Mouse (Mus musculus) midbrain, embryonic 15.5 days (tissue): Measurements from ENCODE around the gene Hip1r. TPM values are rescaled to one million over a fixed set of nuclear protein-coding genes. Genes with fewer than 3 reads are reported as not detected.

Experiments used
- ATAC-seq: fragments of 200-750 bp; cut with Nextera tagmentation; replicated peaks from 2 replicates; pipeline ENCODE4 v1.8.0; 2017; ENCODE audit warnings: moderate TSS enrichment
- H3K27ac ChIP-seq: fragments of 300-500 bp; sonication (generic); 2 replicates; pipeline ENCODE4 v1.5.1; 2015; ENCODE audit warnings: mild to moderate bottlenecking, inconsistent platforms
- H3K27me3 ChIP-seq: fragments of 300-500 bp; sonication (generic); replicated peaks from 2 replicates; pipeline ENCODE4 v1.6.1; 2015; ENCODE audit warnings: inconsistent platforms
- H3K36me3 ChIP-seq: fragments of 300-500 bp; sonication (generic); replicated peaks from 2 replicates; pipeline ENCODE4 v1.6.1; 2015; ENCODE audit warnings: inconsistent platforms
- H3K4me1 ChIP-seq: fragments of 300-500 bp; sonication (generic); 2 replicates; pipeline ENCODE4 v1.6.1; 2015; ENCODE audit warnings: inconsistent platforms
- H3K4me2 ChIP-seq: fragments of 300-500 bp; sonication (generic); 2 replicates; pipeline ENCODE4 v1.6.1; 2015; ENCODE audit warnings: inconsistent platforms, mild to moderate bottlenecking, moderate library complexity
- H3K4me3 ChIP-seq: fragments of 300-500 bp; sonication (generic); 2 replicates; pipeline ENCODE4 v1.5.1; 2015; ENCODE audit warnings: mild to moderate bottlenecking, inconsistent platforms
- H3K9ac ChIP-seq: fragments of 300-500 bp; sonication (generic); 2 replicates; pipeline ENCODE4 v1.6.1; 2015; ENCODE audit warnings: mild to moderate bottlenecking, inconsistent platforms
- H3K9me3 ChIP-seq: fragments of 300-500 bp; sonication (generic); 2 replicates; pipeline ENCODE4 v1.6.1; 2016; ENCODE audit warnings: inconsistent platforms
- WGBS: fragments of 180-500 bp; shearing (Covaris S2); methylation state at CpG from one replicate; pipeline ENCODE4 v1.1.7; 2015; ENCODE audit warnings: mixed read lengths; 5-methylcytosine and 5-hydroxymethylcytosine counted together
- polyA plus RNA-seq: library from polyadenylated mRNA; unstranded; fragments of >200 nt; fragmentation: Nextera tagmentation; extraction: Ambion mirVana; gene quantifications from 2 replicates; pipeline ENCODE4 v1.2.1, GENCODE M21; 2015

Hip1r gene
- polyA plus RNA-seq, 1 experiment from 2014 or later: 30.7 TPM

GRCm38 (mm10) chr5:124024677-124025076, 51.2 kb downstream of the Hip1r start:
- no peaks in the 10 kb centered on the region for H3K27me3 ChIP-seq
- 33% methylated on average over 6 of the region's 6 CpGs for WGBS
- H3K36me3 ChIP-seq: no peaks in the 10 kb centered on the region; the same call in 1 of the 2 replicates
- H3K4me1 ChIP-seq: peaks cover 67% of the 10 kb centered on the region
- H3K9ac ChIP-seq: no peak overlapping the region
- no peaks in the 10 kb centered on the region for H3K9me3 ChIP-seq
- peak overlapping the region; percentile 2; the same call in 1 of the 2 replicates for H3K4me2 ChIP-seq
- H3K27ac ChIP-seq: peak overlapping the region; percentile 39
- ATAC-seq: no peak
- no peak overlapping the region for H3K4me3 ChIP-seq

DNA sequence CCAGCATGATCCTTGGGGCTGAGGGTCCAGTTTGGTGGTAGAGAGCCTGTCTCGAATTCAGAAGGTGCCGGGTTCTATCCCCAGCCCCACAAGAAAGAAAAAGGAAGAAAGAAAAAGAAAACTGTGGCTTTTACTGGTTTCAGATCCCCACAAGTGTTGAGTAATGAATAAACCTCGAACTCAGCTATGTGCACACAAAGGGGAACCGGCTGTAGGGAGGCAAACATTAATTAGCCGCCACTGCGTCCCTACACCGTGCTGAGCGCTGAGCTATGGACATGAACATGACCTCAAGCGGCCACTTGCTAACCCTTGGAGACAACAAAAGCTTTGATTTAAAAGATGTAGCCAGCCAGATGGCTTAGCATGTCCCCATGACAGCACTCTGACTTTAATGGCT, 51.7 kb downstream of the Hip1r start:
- no peak for ATAC-seq
- Histone ChIP-seq H3K9me3 (no peaks in the 10 kb centered on the region), H3K9ac (no peak overlapping the region), H3K27ac (peak overlapping the region; percentile 39), H3K4me3 (no peak overlapping the region), H3K4me2 (0 out of 2 replicates have a peak overlapping the region, but pooled peaks have one; percentile 2), H3K4me1 (peaks cover 68% of the 10 kb centered on the region), H3K27me3 (no peaks in the 10 kb centered on the region), H3K36me3 (no peaks in the 10 kb centered on the region; the same call in 1 of the 2 replicates)
- 35% methylated on average over 9 of the region's 9 CpGs for WGBS

GRCm38 (mm10) chr5:124025587-124026441, 52.4 kb downstream of the Hip1r start:
- Histone ChIP-seq H3K9ac (no peak overlapping the region), H3K27ac (peak overlapping the region; percentile 39; the same call in 1 of the 2 replicates), H3K4me2 (no peak overlapping the region)

DNA sequence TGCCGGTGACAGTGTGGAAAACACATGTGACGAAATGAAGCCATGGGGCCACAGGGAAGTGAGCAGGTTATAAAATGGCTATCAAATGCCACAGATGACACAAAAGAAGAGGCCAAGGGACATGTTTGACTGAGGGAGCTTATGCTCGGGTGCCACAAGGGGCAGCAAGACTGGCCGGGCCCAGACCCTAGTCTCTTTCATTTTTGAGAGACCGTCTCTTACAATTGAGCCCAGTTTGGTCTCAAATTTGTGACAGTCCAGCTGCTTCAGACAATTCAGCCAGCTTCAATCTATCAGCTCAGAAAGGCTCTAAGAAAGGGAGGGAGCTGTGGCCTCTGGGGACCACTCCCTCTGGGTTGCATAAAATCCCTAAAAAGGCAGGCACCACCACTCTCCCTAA, 53.1 kb downstream of the Hip1r start:
- Histone ChIP-seq H3K27me3 (no peaks in the 10 kb centered on the region), H3K4me1 (peaks cover 73% of the 10 kb centered on the region), H3K27ac (no peak overlapping the region), H3K9ac (no peak overlapping the region), H3K9me3 (no peaks in the 10 kb centered on the region), H3K36me3 (no peaks in the 10 kb centered on the region), H3K4me3 (no peak overlapping the region), H3K4me2 (no peak overlapping the region)
- ATAC-seq: no peak
- 70% methylated on average over 5 of the region's 5 CpGs for WGBS

More at GRCm38 (mm10) chr5:124025587-124026441, 52.4 kb downstream of the Hip1r start:
- ATAC-seq: no peak
- 80% methylated on average over 15 of the region's 15 CpGs for WGBS
- Histone ChIP-seq H3K9me3 (no peaks in the 10 kb centered on the region), H3K27me3 (no peaks in the 10 kb centered on the region), H3K36me3 (no peaks in the 10 kb centered on the region; the same call in 1 of the 2 replicates), H3K4me3 (no peak overlapping the region), H3K4me1 (peaks cover 73% of the 10 kb centered on the region)

- no peak for ATAC-seq
- Histone ChIP-seq H3K4me1 (peaks cover 73% of the 10 kb centered on the region), H3K36me3 (no peaks in the 10 kb centered on the region), H3K9ac (no peak overlapping the region), H3K9me3 (no peaks in the 10 kb centered on the region), H3K27ac (peak overlapping the region; percentile 41), H3K27me3 (no peaks in the 10 kb centered on the region), H3K4me2 (peak overlapping the region; percentile 66), H3K4me3 (no peak overlapping the region)
- 36% methylated on average over 19 of the region's 19 CpGs for WGBS
These were observed 54.5 kb downstream of the Hip1r start for GRCm38 (mm10) chr5:124027702-124028470.

- H3K4me3 ChIP-seq: no peak overlapping the region
- H3K27ac ChIP-seq: peak overlapping the region; percentile 41
- 32% methylated on average over 7 of the region's 7 CpGs for WGBS
- peaks cover 67% of the 10 kb centered on the region for H3K4me1 ChIP-seq
- no peaks in the 10 kb centered on the region for H3K36me3 ChIP-seq
- ATAC-seq: no peak
- peak overlapping the region; percentile 66 for H3K4me2 ChIP-seq
- no peaks in the 10 kb centered on the region for H3K9me3 ChIP-seq
- H3K9ac ChIP-seq: no peak overlapping the region
- no peaks in the 10 kb centered on the region for H3K27me3 ChIP-seq
These were observed 55.3 kb downstream of the Hip1r start for GRCm38 (mm10) chr5:124028680-124029079.

DNA sequence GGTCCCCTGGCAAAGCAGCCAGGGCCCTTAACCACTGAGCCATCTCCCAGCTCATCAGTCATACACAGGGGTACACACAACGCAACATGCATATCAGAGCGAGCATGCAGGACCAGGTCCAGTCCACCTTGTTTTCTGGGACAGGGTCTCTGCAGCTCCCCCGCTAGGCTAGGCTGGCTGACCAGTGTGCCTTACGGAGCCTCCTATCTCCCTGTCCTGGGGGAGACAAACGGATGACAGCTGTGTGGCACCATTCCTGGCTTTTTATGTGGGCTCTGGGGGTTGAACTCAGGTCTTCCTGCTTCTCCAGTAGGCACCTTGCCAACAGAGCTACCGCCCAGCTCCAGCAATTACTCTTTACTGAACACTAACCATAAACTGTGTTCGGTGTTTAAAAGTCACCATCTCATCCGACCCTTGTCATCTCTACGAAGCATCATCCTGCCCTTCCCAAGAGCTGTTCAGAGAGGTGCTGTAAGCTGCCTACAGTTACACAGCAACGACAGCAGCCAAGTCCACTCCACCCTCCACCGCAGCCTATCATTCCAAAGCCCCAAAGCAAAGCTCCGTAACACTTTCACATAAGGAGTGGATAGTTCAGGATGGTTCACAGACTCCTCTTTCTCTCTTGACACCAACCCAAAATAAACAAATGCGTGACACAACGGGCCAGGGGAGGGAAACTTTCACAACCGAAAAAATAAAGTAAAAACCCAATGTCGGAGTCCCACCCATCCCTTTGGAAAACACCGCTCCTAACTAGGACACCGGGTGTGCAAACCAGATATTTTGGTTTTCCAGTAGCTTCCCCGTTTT, 56.0 kb downstream of the Hip1r start:
- Histone ChIP-seq H3K27me3 (no peaks in the 10 kb centered on the region), H3K4me1 (peaks cover 60% of the 10 kb centered on the region), H3K36me3 (no peaks in the 10 kb centered on the region), H3K4me3 (peak overlapping the region; percentile 77), H3K9ac (no peak overlapping the region), H3K4me2 (peak overlapping the region; percentile 66), H3K9me3 (no peaks in the 10 kb centered on the region), H3K27ac (0 out of 2 replicates have a peak overlapping the region, but pooled peaks have one; percentile 18)
- WGBS: 84% methylated on average over 19 of the region's 19 CpGs
- ATAC-seq: no peak

DNA sequence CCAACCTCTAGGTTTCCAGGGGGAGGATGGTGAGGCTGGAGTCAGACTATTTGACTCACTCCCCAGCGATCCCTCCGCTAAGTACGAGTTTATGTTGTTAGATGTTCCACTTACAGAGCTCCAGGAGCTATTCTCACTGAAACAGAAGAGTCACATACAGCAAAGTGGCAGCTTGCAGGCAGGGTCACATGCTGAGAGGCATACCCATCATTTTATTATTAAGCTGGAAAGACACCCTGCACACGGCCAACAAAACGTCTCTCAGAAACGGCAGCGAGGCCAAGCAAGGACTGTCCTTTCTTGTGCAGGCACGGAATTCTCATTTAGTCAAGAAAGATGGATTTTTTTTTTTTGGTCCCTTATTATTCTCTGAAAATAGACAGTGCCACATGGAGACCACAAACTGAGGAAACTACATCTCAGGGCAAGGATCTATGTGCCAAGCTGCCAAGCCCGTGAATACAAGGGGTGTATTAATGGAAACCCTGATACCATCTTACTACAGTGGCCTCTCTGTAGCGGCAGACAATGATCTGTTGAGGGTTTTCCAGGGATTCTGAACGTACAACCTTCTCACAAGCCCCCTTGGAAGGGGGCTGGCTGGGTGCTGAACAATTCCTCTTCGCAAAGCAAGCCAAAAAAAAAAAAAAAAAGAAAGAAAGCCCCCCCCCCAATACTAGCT, 57.1 kb downstream of the Hip1r start:
- H3K27me3 ChIP-seq: no peaks in the 10 kb centered on the region
- ATAC-seq: peak; percentile 30
- peak overlapping the region; percentile 77 for H3K4me3 ChIP-seq
- no peaks in the 10 kb centered on the region for H3K36me3 ChIP-seq
- H3K27ac ChIP-seq: peak overlapping the region; percentile 92
- H3K4me1 ChIP-seq: peaks cover 49% of the 10 kb centered on the region
- no peaks in the 10 kb centered on the region for H3K9me3 ChIP-seq
- peak overlapping the region; percentile 88 for H3K9ac ChIP-seq
- H3K4me2 ChIP-seq: peak overlapping the region; percentile 66
- WGBS: 8% methylated on average over 12 of the region's 12 CpGs

DNA sequence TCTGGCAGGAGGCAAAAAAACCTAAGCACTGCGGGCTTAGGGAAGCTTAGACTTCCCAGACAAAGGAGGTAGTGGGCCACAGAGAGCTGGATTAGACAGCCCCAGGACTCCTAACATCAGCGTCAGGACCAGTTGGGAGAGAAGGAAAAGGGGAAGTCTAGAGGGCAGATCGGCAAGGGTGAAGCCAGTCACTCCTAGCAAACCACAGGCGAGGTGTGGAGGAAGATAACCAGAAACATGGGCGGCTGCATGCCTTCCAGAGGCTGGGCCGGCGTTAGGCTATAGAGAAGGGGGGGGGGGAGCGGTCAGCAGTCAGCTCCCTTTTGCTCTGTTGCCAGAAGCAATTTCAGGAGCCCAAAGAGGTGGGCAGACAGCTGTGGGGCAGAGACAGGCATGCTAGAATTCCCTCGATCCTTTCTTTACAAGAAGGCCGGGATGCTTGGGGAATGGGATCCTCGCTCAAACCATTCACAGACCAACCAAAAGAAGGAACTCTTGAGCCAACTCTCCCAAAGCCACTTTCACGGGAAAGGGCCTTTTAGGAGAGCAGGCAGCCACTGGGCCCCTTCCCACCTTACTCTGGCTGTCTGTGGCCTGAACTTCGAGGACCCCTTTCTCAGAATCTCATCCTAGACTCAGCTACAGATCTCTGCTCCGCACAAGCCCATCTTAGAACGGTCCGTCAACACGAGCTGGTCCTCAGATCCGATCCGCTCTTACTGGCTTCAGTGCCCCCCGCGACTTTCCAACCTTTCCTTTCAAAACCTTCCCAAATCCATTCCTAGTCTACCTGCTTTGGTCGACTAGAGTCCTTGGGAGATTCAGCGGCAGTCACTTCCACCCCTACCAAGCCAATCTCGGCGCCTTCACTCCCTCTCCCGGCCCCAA, 57.9 kb downstream of the Hip1r start:
- peak overlapping the region; percentile 88 for H3K9ac ChIP-seq
- under 1% methylated on average over 25 of the region's 26 CpGs for WGBS

GRCm38 (mm10) chr5:124032001-124032508, 58.6 kb downstream of the Hip1r start, which contains the start of gene Vps37b:
Gene Vps37b, minus strand, starts transcription at chr5:124032270.
- peak within 1 kb of the TSS; percentile 66 for H3K4me2 ChIP-seq
- H3K27ac ChIP-seq: peak within 1 kb of the TSS; percentile 92
- WGBS: under 1% methylated on average over 52 of the region's 52 CpGs
- H3K9ac ChIP-seq: peak within 1 kb of the TSS; percentile 88
- ATAC-seq: peak; percentile 69
- H3K4me1 ChIP-seq: peaks cover 38% of the 10 kb centered on the region
- H3K4me3 ChIP-seq: peak within 1 kb of the TSS; percentile 77
- no peaks in the 10 kb centered on the region for H3K27me3 ChIP-seq
- no peaks in the 10 kb centered on the region for H3K36me3 ChIP-seq
- no peaks in the 10 kb centered on the region for H3K9me3 ChIP-seq

More for the DNA sequence above, 57.9 kb downstream of the Hip1r start:
- Histone ChIP-seq H3K9me3 (no peaks in the 10 kb centered on the region), H3K4me1 (peaks cover 41% of the 10 kb centered on the region), H3K36me3 (no peaks in the 10 kb centered on the region), H3K4me3 (peak overlapping the region; percentile 77), H3K27me3 (no peaks in the 10 kb centered on the region), H3K27ac (peak overlapping the region; percentile 92), H3K4me2 (peak overlapping the region; percentile 66)
- ATAC-seq: peak; percentile 44
